Mouse (Mus musculus): Measurements from ENCODE around the gene Dctn3. TPM values are rescaled to one million over a fixed set of nuclear protein-coding genes. Genes with fewer than 3 reads are reported as not detected.

Dctn3 gene
- total RNA-seq, 2 experiments from 2014 or later = 16.8 to 18.4 TPM

- no peak for ATAC-seq (replicated peaks; ENCODE audit: low FRiP score, poor library complexity, severe bottlenecking)
Measured at GRCm38 (mm10) chr4:41679291-41679690, 43.7 kb downstream of the Dctn3 start.

- no peak for ATAC-seq (replicated peaks; ENCODE audit: low FRiP score, poor library complexity, severe bottlenecking)
Measured at GRCm38 (mm10) chr4:41678863-41679262, 44.1 kb downstream of the Dctn3 start.

- ATAC-seq (replicated peaks; ENCODE audit: low FRiP score, poor library complexity, severe bottlenecking) = no peak
Measured at GRCm38 (mm10) chr4:41677006-41677629, 45.9 kb downstream of the Dctn3 start.

GRCm38 (mm10) chr4:41676248-41677005, 46.5 kb downstream of the Dctn3 start:
- no peak for ATAC-seq (replicated peaks; ENCODE audit: low FRiP score, poor library complexity, severe bottlenecking)

DNA sequence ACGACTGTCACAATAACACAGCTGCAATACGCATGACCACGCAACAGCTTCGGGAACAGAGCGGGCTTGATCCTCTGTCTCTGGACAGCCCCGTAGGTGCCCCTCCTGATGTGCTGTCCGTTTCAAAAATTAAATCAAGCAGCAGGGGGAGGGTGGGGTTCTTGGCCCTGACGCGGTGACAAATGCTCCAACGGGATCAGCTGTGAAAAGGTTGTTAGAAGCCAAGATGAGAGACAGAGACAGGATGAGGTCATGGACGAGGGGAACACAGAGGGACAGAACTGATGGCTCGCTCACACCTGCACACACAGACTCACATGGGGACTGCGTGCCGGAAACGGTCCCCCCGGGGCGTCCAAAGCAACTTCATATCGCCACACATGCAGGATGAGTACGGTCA, 49.8 kb downstream of the Dctn3 start:
- no peak for ATAC-seq (replicated peaks; ENCODE audit: low FRiP score, poor library complexity, severe bottlenecking)

DNA sequence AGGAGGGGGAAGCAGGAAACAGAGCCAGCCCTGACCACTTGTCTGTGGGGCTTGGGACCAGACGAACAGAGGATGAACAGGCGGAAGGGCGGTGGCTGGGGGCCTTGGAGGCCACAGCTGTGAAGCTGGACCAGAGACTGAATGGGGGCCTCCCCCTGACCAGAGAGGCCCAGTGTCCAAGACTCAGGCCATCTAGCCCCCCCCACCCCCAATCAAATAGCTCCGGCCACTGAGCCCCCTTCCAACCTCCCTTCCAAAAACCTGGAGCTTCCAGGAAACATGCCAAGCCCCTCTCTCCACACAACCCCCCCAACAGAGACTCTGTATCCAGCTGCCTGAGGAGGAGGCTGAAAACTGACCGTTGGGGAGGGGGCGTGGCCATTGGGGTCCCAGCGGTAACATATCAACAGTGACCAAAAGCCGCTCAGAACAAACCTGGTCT, 50.4 kb downstream of the Dctn3 start:
- no peak for ATAC-seq (replicated peaks; ENCODE audit: low FRiP score, poor library complexity, severe bottlenecking)

GRCm38 (mm10) chr4:41671963-41672480, 50.9 kb downstream of the Dctn3 start:
- no peak for ATAC-seq (replicated peaks; ENCODE audit: low FRiP score, poor library complexity, severe bottlenecking)

DNA sequence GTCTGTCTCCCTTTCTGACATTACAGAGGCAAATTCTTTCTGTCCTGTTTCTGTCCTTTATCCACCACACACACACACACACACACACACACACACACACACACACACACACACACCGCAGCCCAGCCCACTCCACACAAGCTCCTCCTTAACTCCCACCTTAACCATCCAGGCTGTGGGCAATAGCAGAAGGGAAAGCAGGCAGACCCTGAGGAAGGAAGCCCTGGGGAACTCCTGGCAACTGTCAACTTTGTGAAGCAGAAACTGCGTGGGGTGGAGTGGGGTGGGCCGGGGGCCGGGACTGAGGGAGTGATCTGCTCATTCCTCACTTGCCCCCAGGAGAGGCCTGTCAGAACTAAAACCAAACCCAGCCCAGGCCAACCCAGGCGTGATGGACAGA, 51.5 kb downstream of the Dctn3 start:
- no peak for ATAC-seq (replicated peaks; ENCODE audit: low FRiP score, poor library complexity, severe bottlenecking)

DNA sequence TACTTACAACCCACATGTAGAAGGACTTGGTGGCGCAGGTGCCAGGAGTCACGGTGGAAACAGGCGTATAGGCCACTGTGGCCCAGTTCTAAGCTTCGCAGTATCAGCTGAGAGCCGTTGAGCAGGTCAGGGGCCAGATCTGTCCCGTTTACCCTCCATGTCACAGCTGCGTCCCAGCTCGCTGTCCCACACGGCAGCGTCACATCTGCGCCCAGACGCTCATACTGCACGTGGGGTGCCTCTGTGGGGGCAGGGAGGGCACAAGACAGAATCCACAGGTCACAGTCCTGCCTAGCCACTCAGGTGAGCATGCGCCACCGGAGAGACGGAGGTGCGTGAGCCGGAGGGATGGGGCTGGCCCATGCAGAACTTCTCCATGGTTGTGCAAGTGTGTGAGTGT, 52.1 kb downstream of the Dctn3 start:
- ATAC-seq (replicated peaks; ENCODE audit: low FRiP score, poor library complexity, severe bottlenecking) = no peak

DNA sequence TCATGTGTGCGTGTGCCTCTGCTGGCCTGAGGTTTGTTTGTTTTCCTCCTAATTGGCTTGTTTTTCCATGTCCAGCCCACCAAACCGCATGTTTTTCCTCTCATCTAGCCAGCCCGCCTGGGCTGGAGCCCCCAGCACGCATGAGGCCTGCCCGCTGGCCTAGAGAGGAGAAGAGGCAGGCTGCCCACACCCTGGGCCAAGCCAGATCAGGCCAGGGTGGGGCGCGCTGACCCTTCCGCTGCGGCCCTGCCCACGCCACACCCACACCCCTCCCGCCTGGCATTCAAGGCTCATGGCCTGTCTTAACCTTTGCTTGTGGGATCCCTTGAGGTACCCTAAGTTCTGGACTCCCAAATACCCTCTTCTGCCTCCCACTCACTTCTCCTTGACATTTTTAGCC, 56.3 kb downstream of the Dctn3 start:
- no peak for ATAC-seq (replicated peaks; ENCODE audit: low FRiP score, poor library complexity, severe bottlenecking)

DNA sequence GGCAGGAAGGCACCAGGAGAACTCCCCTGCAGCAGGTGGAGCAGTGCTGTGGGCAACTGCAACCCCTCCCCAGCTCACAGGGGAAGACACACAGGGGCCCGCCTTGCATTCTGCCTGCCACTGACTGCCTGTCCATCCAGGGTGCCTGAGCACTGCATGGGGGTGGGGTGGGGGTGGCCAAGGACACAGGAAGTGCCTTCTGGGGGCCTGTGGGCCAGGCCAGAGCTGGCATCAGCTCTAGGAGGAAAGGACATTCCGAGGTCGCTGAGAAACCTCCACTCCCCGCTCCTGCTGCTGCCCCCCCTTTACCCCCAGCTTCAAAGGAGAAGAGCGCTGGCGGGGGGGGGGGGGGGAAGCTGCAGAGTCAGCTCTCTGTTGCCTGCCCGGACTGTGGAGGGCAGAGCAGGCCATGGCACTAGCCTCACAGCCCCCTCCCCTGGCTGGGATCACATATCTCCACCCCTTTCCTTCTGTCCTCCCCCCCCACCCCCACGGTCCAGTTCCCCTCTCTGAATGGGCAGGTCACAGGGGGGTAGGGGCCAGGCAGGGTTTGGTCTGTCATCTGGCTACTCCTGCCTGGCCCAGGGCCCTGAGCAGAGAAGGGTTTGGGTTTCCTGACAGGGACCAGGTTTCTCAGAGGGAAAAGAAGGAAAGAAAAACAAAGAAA, 57.8 kb downstream of the Dctn3 start:
- no peak for ATAC-seq (replicated peaks; ENCODE audit: low FRiP score, poor library complexity, severe bottlenecking)

Other genes with a start within 250 kb of the Dctn3 start
- not detected in 2 replicates for gene AI464131, start 220.1 kb downstream of the Dctn3 start, total RNA-seq (2015; ENCODE audit: low replicate concordance)
- gene AI464131, start 220.1 kb downstream of the Dctn3 start, total RNA-seq (2017; ENCODE audit: low replicate concordance) = 0.45 TPM in 1 of 2 replicates, not detected in the other
- not detected in 2 replicates for gene 1110017D15Rik, start 205.8 kb downstream of the Dctn3 start, total RNA-seq (2015; ENCODE audit: low replicate concordance)
- not detected in 2 replicates for gene 1110017D15Rik, start 205.8 kb downstream of the Dctn3 start, total RNA-seq (2017; ENCODE audit: low replicate concordance)
- 1.1 TPM in 1 of 2 replicates, not detected in the other for gene Fam219a, start 153.6 kb downstream of the Dctn3 start, total RNA-seq (2015; ENCODE audit: low replicate concordance)
- gene Fam219a, start 153.6 kb downstream of the Dctn3 start, total RNA-seq (2017; ENCODE audit: low replicate concordance) = 0.39 and 0.45 TPM in 2 replicates
- not detected in 2 replicates for gene Dnaic1, start 153.4 kb downstream of the Dctn3 start, total RNA-seq (2015; ENCODE audit: low replicate concordance)
- not detected in 2 replicates for gene Dnaic1, start 153.4 kb downstream of the Dctn3 start, total RNA-seq (2017; ENCODE audit: low replicate concordance)
- gene Enho, start 82.8 kb downstream of the Dctn3 start, total RNA-seq (2015; ENCODE audit: low replicate concordance) = not detected in 2 replicates
- gene Enho, start 82.8 kb downstream of the Dctn3 start, total RNA-seq (2017; ENCODE audit: low replicate concordance) = not detected in 2 replicates
- not detected in 2 replicates for gene Cntfr, start 26.1 kb downstream of the Dctn3 start, total RNA-seq (2015; ENCODE audit: low replicate concordance)
- gene Cntfr, start 26.1 kb downstream of the Dctn3 start, total RNA-seq (2017; ENCODE audit: low replicate concordance) = not detected in 2 replicates
- 6.5 and 28.5 TPM in 2 replicates for gene Il11ra1, start 23.2 kb downstream of the Dctn3 start, total RNA-seq (2015; ENCODE audit: low replicate concordance)
- 7.2 TPM in 1 of 2 replicates, not detected in the other for gene Il11ra1, start 23.2 kb downstream of the Dctn3 start, total RNA-seq (2017; ENCODE audit: low replicate concordance)
- gene Rpp25l, start 9.6 kb downstream of the Dctn3 start, total RNA-seq (2015; ENCODE audit: low replicate concordance) = 2.9 and 9.7 TPM in 2 replicates
- 5.0 and 22.6 TPM in 2 replicates for gene Rpp25l, start 9.6 kb downstream of the Dctn3 start, total RNA-seq (2017; ENCODE audit: low replicate concordance)
- not detected in 2 replicates for gene Arid3c, start 8.0 kb upstream of the Dctn3 start, total RNA-seq (2015; ENCODE audit: low replicate concordance)
- gene Arid3c, start 8.0 kb upstream of the Dctn3 start, total RNA-seq (2017; ENCODE audit: low replicate concordance) = not detected in 2 replicates
- gene Galt, start 32.1 kb upstream of the Dctn3 start, total RNA-seq (2015; ENCODE audit: low replicate concordance) = 18.9 TPM in 1 of 2 replicates, not detected in the other
- gene Galt, start 32.1 kb upstream of the Dctn3 start, total RNA-seq (2017; ENCODE audit: low replicate concordance) = 1.3 and 3.9 TPM in 2 replicates
- 3.8 and 14.4 TPM in 2 replicates for gene Sigmar1, start 33.0 kb upstream of the Dctn3 start, total RNA-seq (2015; ENCODE audit: low replicate concordance)
- gene Sigmar1, start 33.0 kb upstream of the Dctn3 start, total RNA-seq (2017; ENCODE audit: low replicate concordance) = 4.2 and 7.3 TPM in 2 replicates
- gene Ccl27a, start 51.1 kb upstream of the Dctn3 start, total RNA-seq (2015; ENCODE audit: low replicate concordance) = 10.8 TPM in 1 of 2 replicates, not detected in the other
- gene Ccl27a, start 51.1 kb upstream of the Dctn3 start, total RNA-seq (2017; ENCODE audit: low replicate concordance) = 8.7 TPM in 1 of 2 replicates, not detected in the other
- not detected in 2 replicates for gene Gm21541, start 180.4 kb upstream of the Dctn3 start, total RNA-seq (2015; ENCODE audit: low replicate concordance)
- gene Gm21541, start 180.4 kb upstream of the Dctn3 start, total RNA-seq (2017; ENCODE audit: low replicate concordance) = not detected in 2 replicates
- not detected in 2 replicates for gene Gm20878, start 218.4 kb upstream of the Dctn3 start, total RNA-seq (2015; ENCODE audit: low replicate concordance)
- 0.77 TPM in 1 of 2 replicates, not detected in the other for gene Gm20878, start 218.4 kb upstream of the Dctn3 start, total RNA-seq (2017; ENCODE audit: low replicate concordance)
- 0.72 TPM in 1 of 2 replicates, not detected in the other for gene Fam205a4, start 242.9 kb upstream of the Dctn3 start, total RNA-seq (2015; ENCODE audit: low replicate concordance)
- not detected in 2 replicates for gene Fam205a4, start 242.9 kb upstream of the Dctn3 start, total RNA-seq (2017; ENCODE audit: low replicate concordance)

All from erythroid progenitor cell, adult 5-6 weeks (primary cell).